8 mouse cellular contexts compared by ENCODE assay signal in genomic region chr10:128091564-128092505, GRCm38 (mm10). TPM values are rescaled to one million over a fixed set of nuclear protein-coding genes. Genes with fewer than 3 reads are reported as not detected.
A peak's percentile ranks its signal among the peaks of the same experiment; 100 is the strongest.
DNase-seq lines count a peak whose midpoint lies in the region; ATAC-seq and TF ChIP-seq lines count a peak whose summit lies in the region.

TSS of gene Baz2a (plus strand) at chr10:128091577.

- peak; percentile 89 for DNase-seq in 3T3-L1 (ENCODE audit: low read depth, low spot score)
- DNase-seq in embryo, embryonic 9.5 days (ENCODE audit: extremely low spot score), result peak; percentile 61
- peak; percentile 69 for DNase-seq in heart, adult 8-10 months (ENCODE audit: low spot score)
- peak; percentile 79 to 82 for DNase-seq in kidney, adult 8-10 months
- peak; percentile 83 for DNase-seq in liver, adult 2 months (ENCODE audit: extremely low read depth, low read depth, low spot score)
- peak; percentile 38 for DNase-seq in testis, postnatal 14 days (ENCODE audit: low spot score)

- TF ChIP-seq CTCF in liver, adult 2 months (IDR thresholded peaks at IDR 0.05; ENCODE audit: low read depth, low read length), result no peak

- H3K9ac ChIP-seq in liver, adult 2 months (ENCODE audit: low read depth, low read length), result peak within 1 kb of the TSS; percentile 89

- peak within 1 kb of the TSS; percentile 90 for H3K4me3 ChIP-seq in liver, adult 2 months (ENCODE audit: insufficient read depth, low read depth, low read length)

- ATAC-seq in activated CD4-positive, CD25-positive, alpha-beta regulatory T cell, adult 4 months, result peak; percentile 60
- ATAC-seq in monocyte, adult 5-6 weeks (replicated peaks; ENCODE audit: insufficient number of reproducible peaks, low FRiP score, low TSS enrichment, poor library complexity, severe bottlenecking), result peak; percentile 48

- peaks cover 4% of the 10 kb centered on the region for H3K79me2 ChIP-seq in liver, adult 2 months (ENCODE audit: control insufficient read depth, insufficient read depth, low read length)

- TF ChIP-seq POLR2A in liver, adult 2 months (IDR thresholded peaks at IDR 0.05; ENCODE audit: extremely low read depth, insufficient read depth, low read length), result peak; percentile 26; the same call in 1 of the 2 replicates

- peaks cover 27% of the 10 kb centered on the region for H3K36me3 ChIP-seq in liver, adult 2 months (ENCODE audit: control insufficient read depth, insufficient read depth, low read length)

- no peaks in the 10 kb centered on the region for H3K27me3 ChIP-seq in liver, adult 2 months (ENCODE audit: control insufficient read depth, insufficient read depth, low read length)

- H3K4me1 ChIP-seq in liver, adult 2 months (ENCODE audit: control insufficient read depth, insufficient read depth, low read length), result peaks cover 16% of the 10 kb centered on the region

- under 1% methylated on average over 20 of the region's 20 CpGs for WGBS in liver, adult 2 months

- peak within 1 kb of the TSS; percentile 97 for H3K27ac ChIP-seq in liver, adult 2 months (replicated peaks; ENCODE audit: insufficient read depth, low read depth, low read length)

RNA-seq across cellular contexts. Expression of gene Baz2a, which starts in this region (rescaled TPM):
- 10 to 100 TPM; 44.1 to 53.3 TPM for polyA plus RNA-seq in activated CD4-positive, CD25-positive, alpha-beta regulatory T cell, adult 4 months (2017; shearing (Covaris generic))
- total RNA-seq in heart, adult 8-10 months (2022), result 10 to 100 TPM; 21.3 to 22.8 (median 22.1) TPM
- total RNA-seq in liver, adult 2 months (2014; rRNA removed), result 6.6 and 9.1 TPM in 2 replicates
- polyA plus RNA-seq in liver, adult 2 months (2012; rRNA removed), result 9.7 and 12.3 TPM in 2 replicates
- 36.8 to 80.0 TPM (median 45.1 TPM) in 3 replicates for total RNA-seq in monocyte, adult 5-6 weeks (2017)

Comparison
In these comparisons a context has a peak if more than half of its experiments do, and no peak if none do; other contexts are left out.
1. Peak in every context shown above with its lines: DNase-seq, ATAC-seq, H3K4me3 ChIP-seq and H3K27ac ChIP-seq.
2. DNase-seq: peak in every context shown above with its lines; median percentile 89 in 3T3-L1; 83 in liver, adult 2 months; 80 in kidney, adult 8-10 months; 69 in heart, adult 8-10 months; 61 in embryo, embryonic 9.5 days; 38 in testis, postnatal 14 days.